Comparison of ENCODE assay signal across 26 mouse cellular contexts in genomic region chr19:32295581-32295980, GRCm38 (mm10).
DNase-seq lines count a peak whose midpoint lies in the region; ATAC-seq lines count a peak whose summit lies in the region.
"Had no signal": no experiment of that assay in that cellular context is flagged by ENCODE, and none has a peak within 500 bp of the region (broad histone marks: within the 10 kb centered on the region; RNA-seq: fewer than 3 reads in every experiment).

No protein-coding gene starts in this region.

- H3K9ac ChIP-seq in forebrain, embryonic 14.5 days (ENCODE audit: low read length) = no peak overlapping the region
- no peak overlapping the region for H3K9ac ChIP-seq in forebrain, embryonic 16.5 days (replicated peaks; ENCODE audit: low read depth, low read length)
- H3K9ac ChIP-seq in neural tube, embryonic 13.5 days = no peak overlapping the region
- H3K9ac ChIP-seq in neural tube, embryonic 15.5 days (replicated peaks) = no peak overlapping the region
- H3K9ac ChIP-seq: embryonic facial prominence, embryonic 12.5 days; embryonic facial prominence, embryonic 15.5 days; forebrain, embryonic 12.5 days; forebrain, postnatal 0 days; heart, embryonic 13.5 days; hindbrain, embryonic 14.5 days had no signal

- H3K36me3 ChIP-seq in forebrain, embryonic 14.5 days (ENCODE audit: control insufficient read depth, insufficient read depth, low read length) = no peaks in the 10 kb centered on the region
- no peaks in the 10 kb centered on the region for H3K36me3 ChIP-seq in forebrain, embryonic 16.5 days (ENCODE audit: control insufficient read depth, insufficient read depth)
- H3K36me3 ChIP-seq in neural tube, embryonic 13.5 days = no peaks in the 10 kb centered on the region
- H3K36me3 ChIP-seq in neural tube, embryonic 15.5 days = no peaks in the 10 kb centered on the region
- H3K36me3 ChIP-seq: embryonic facial prominence, embryonic 12.5 days; embryonic facial prominence, embryonic 15.5 days; forebrain, embryonic 12.5 days had no signal

- H3K4me2 ChIP-seq in forebrain, embryonic 14.5 days (ENCODE audit: low read length) = no peak overlapping the region
- no peak overlapping the region for H3K4me2 ChIP-seq in forebrain, embryonic 16.5 days (ENCODE audit: low read length)
- no peak overlapping the region for H3K4me2 ChIP-seq in neural tube, embryonic 13.5 days
- H3K4me2 ChIP-seq in neural tube, embryonic 15.5 days = no peak overlapping the region
- H3K4me2 ChIP-seq: embryonic facial prominence, embryonic 12.5 days; embryonic facial prominence, embryonic 15.5 days; forebrain, embryonic 12.5 days; heart, embryonic 13.5 days; hindbrain, embryonic 14.5 days had no signal

- no peak overlapping the region for H3K4me3 ChIP-seq in forebrain, embryonic 14.5 days (ENCODE audit: low read depth, low read length)
- H3K4me3 ChIP-seq in forebrain, embryonic 16.5 days (replicated peaks; ENCODE audit: low read length) = no peak overlapping the region
- H3K4me3 ChIP-seq in neural tube, embryonic 13.5 days = no peak overlapping the region
- no peak overlapping the region for H3K4me3 ChIP-seq in neural tube, embryonic 15.5 days (replicated peaks)
- H3K4me3 ChIP-seq: embryonic facial prominence, embryonic 12.5 days; embryonic facial prominence, embryonic 15.5 days; forebrain, embryonic 12.5 days; heart, adult 2 months; heart, embryonic 10.5 days; heart, embryonic 13.5 days had no signal

- no peaks in the 10 kb centered on the region for H3K9me3 ChIP-seq in forebrain, embryonic 14.5 days (replicated peaks; ENCODE audit: control insufficient read depth, low read length)
- no peaks in the 10 kb centered on the region for H3K9me3 ChIP-seq in forebrain, embryonic 16.5 days (ENCODE audit: control insufficient read depth, low read length)
- no peaks in the 10 kb centered on the region for H3K9me3 ChIP-seq in neural tube, embryonic 13.5 days
- no peaks in the 10 kb centered on the region for H3K9me3 ChIP-seq in neural tube, embryonic 15.5 days (replicated peaks)
- H3K9me3 ChIP-seq: embryonic facial prominence, embryonic 12.5 days; embryonic facial prominence, embryonic 15.5 days; forebrain, embryonic 12.5 days; heart, embryonic 10.5 days; heart, embryonic 13.5 days had no signal

- H3K27me3 ChIP-seq in forebrain, embryonic 14.5 days (replicated peaks; ENCODE audit: control insufficient read depth, insufficient read depth, low read length) = no peaks in the 10 kb centered on the region
- H3K27me3 ChIP-seq in forebrain, embryonic 16.5 days (replicated peaks; ENCODE audit: control insufficient read depth, insufficient read depth, low read length) = no peaks in the 10 kb centered on the region
- no peaks in the 10 kb centered on the region for H3K27me3 ChIP-seq in neural tube, embryonic 13.5 days
- no peaks in the 10 kb centered on the region for H3K27me3 ChIP-seq in neural tube, embryonic 15.5 days (replicated peaks)
- H3K27me3 ChIP-seq: embryonic facial prominence, embryonic 12.5 days; embryonic facial prominence, embryonic 15.5 days; forebrain, embryonic 12.5 days; heart, embryonic 13.5 days had no signal

- 0 out of 2 replicates have a peak, but pooled peaks cover 3% of the 10 kb centered on the region for H3K4me1 ChIP-seq in forebrain, embryonic 14.5 days (ENCODE audit: control insufficient read depth, insufficient read depth, low read length)
- peaks cover 6% of the 10 kb centered on the region for H3K4me1 ChIP-seq in forebrain, embryonic 16.5 days (replicated peaks; ENCODE audit: control insufficient read depth, insufficient read depth, low read length)
- 0 out of 2 replicates have a peak, but pooled peaks cover 5% of the 10 kb centered on the region for H3K4me1 ChIP-seq in neural tube, embryonic 13.5 days (replicated peaks)
- peaks cover 19% of the 10 kb centered on the region for H3K4me1 ChIP-seq in neural tube, embryonic 15.5 days

- ATAC-seq in forebrain, embryonic 14.5 days = no peak
- ATAC-seq in forebrain, embryonic 16.5 days = no peak
- ATAC-seq in neural tube, embryonic 13.5 days (ENCODE audit: low read depth) = 0 out of 2 replicates have a peak, but pooled peaks have one; percentile 59
- ATAC-seq in neural tube, embryonic 15.5 days (ENCODE audit: low FRiP score) = no peak
- ATAC-seq: forebrain, postnatal 0 days; hindbrain, postnatal 0 days; inflammation-experienced regulatory T-cells, adult 6 months; intestine, embryonic 16.5 days had no signal

- 45% methylated on average over 7 of the region's 7 CpGs for WGBS in forebrain, embryonic 14.5 days
- 53% methylated on average over 7 of the region's 7 CpGs for whole genome bisulfite sequencing in forebrain, embryonic 16.5 days
- WGBS in neural tube, embryonic 13.5 days = 63% methylated on average over 7 of the region's 7 CpGs
- WGBS in neural tube, embryonic 15.5 days = 54% methylated on average over 7 of the region's 7 CpGs

- peak; percentile 15 for DNase-seq in forebrain, embryonic 14.5 days (ENCODE audit: low spot score)
- DNase-seq in brain, adult 2 months (ENCODE audit: low read depth, low spot score) = peak; percentile 51
- no peak for DNase-seq in cerebellum, adult 11-12 months
- DNase-seq: adrenal gland, adult 2 months; adrenal gland, postnatal 14 days; cerebellum, adult 2 months; cerebellum, adult 9-11 months; cerebellum, postnatal 25 days; forebrain, postnatal 0 days; gastrocnemius, postnatal 10 days; gastrocnemius, postnatal 36 days; heart, adult 2 months; heart, postnatal 14 days; heart, postnatal 4 days had no signal

- H3K27ac ChIP-seq in forebrain, embryonic 14.5 days (ENCODE audit: low read depth, low read length) = no peak overlapping the region
- no peak overlapping the region for H3K27ac ChIP-seq in forebrain, embryonic 16.5 days (ENCODE audit: low read length)
- H3K27ac ChIP-seq in neural tube, embryonic 13.5 days (replicated peaks) = no peak overlapping the region
- no peak overlapping the region for H3K27ac ChIP-seq in neural tube, embryonic 15.5 days (replicated peaks)
- H3K27ac ChIP-seq: embryonic facial prominence, embryonic 12.5 days; embryonic facial prominence, embryonic 15.5 days; forebrain, embryonic 12.5 days; heart, adult 2 months; heart, embryonic 10.5 days; heart, embryonic 13.5 days; hindbrain, embryonic 14.5 days; hindbrain, postnatal 0 days had no signal
